Mouse (Mus musculus) liver, embryonic 14.5 days (tissue): Measurements from ENCODE around the gene 4930548H24Rik.

Experiments used
- CTCF ChIP-seq: IDR thresholded peaks from 2 replicates; pipeline ENCODE4 v1.5.1; 2016; ENCODE audit warnings: antibody characterized with exemption, low read depth, control low read depth
- EP300 ChIP-seq: IDR thresholded peaks from 2 replicates; pipeline ENCODE4 v1.6.1; 2016; ENCODE audit warnings: antibody characterized with exemption, low read depth

DNA sequence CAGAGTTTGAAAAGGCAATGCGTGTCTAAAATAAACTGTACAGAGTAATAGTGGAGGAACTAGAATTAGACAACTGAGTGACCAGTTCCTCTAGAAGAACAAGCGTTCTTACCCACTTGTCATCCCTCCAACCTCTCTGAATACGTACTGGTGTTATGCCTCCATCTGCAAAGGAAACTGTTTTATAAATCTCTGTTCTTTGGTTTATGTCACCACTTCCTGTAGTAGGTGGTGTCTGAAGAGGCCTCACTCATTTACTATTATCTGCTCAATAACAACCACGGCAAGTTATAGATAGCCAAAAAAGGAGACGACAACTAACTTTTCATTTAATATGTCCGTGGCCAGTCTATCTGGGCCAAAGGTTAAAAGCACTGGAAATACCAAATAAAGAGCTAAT, 35.0 kb downstream of the 4930548H24Rik start:
- TF ChIP-seq CTCF (no peak), EP300 (no peak)
